Mouse (Mus musculus) embryonic fibroblast, embryonic 13.5 days (primary cell): Measurements from ENCODE around the gene Ppy. TPM values are rescaled to one million over a fixed set of nuclear protein-coding genes. Genes with fewer than 3 reads are reported as not detected.

Experiments
- H3K27ac ChIP-seq: 2 replicates; pipeline ENCODE4 v1.5.1; 2012; ENCODE audit warnings: low read length, control low read depth, inconsistent platforms; ENCODE audit not compliant: insufficient read depth
- H3K4me1 ChIP-seq: 2 replicates; pipeline ENCODE4 v1.6.1; 2011; ENCODE audit warnings: low read length; ENCODE audit not compliant: control insufficient read depth, insufficient read depth
- H3K4me3 ChIP-seq: 2 replicates; pipeline ENCODE4 v1.5.1; 2011; ENCODE audit warnings: mild to moderate bottlenecking, control low read depth, low read length; ENCODE audit not compliant: insufficient read depth
- CTCF ChIP-seq: IDR thresholded peaks from 2 replicates; pipeline ENCODE4 v1.5.1; 2011; ENCODE audit warnings: mild to moderate bottlenecking, control low read depth, low read length, moderate library complexity, borderline replicate concordance; ENCODE audit not compliant: insufficient read depth
- POLR2A ChIP-seq: IDR thresholded peaks from 2 replicates; pipeline ENCODE4 v1.6.1; 2011; ENCODE audit warnings: low read depth, mild to moderate bottlenecking, control low read depth, low read length, moderate library complexity
- polyA plus RNA-seq: library from polyadenylated mRNA; stranded (reverse); fragments of >200 nt; gene quantifications from 2 replicates; pipeline ENCODE4 v1.2.4, GENCODE M21; 2011; ENCODE audit warnings: low read depth; ENCODE audit not compliant: missing spikeins, insufficient read length

The Ppy gene
- polyA plus RNA-seq, 1 experiment, result not detected

GRCm38 (mm10) chr11:102070426-102070825 lies 30.7 kb downstream of the Ppy start:
- Histone ChIP-seq H3K4me1 (peaks cover 2% of the 10 kb centered on the region; the same call in 1 of the 2 replicates), H3K27ac (no peak overlapping the region), H3K4me3 (no peak overlapping the region)
- TF ChIP-seq CTCF, result no peak

GRCm38 (mm10) chr11:102069633-102070032 lies 31.5 kb downstream of the Ppy start:
- H3K27ac ChIP-seq, result no peak overlapping the region
- no peak overlapping the region for H3K4me3 ChIP-seq
- peaks cover 2% of the 10 kb centered on the region; the same call in 1 of the 2 replicates for H3K4me1 ChIP-seq
- TF ChIP-seq CTCF, result no peak

GRCm38 (mm10) chr11:102068969-102069368 lies 32.1 kb downstream of the Ppy start:
- H3K4me3 ChIP-seq, result no peak overlapping the region
- TF ChIP-seq POLR2A (no peak), CTCF (no peak)

GRCm38 (mm10) chr11:102063076-102063475 lies 38.0 kb downstream of the Ppy start:
- no peak overlapping the region for H3K27ac ChIP-seq
- TF ChIP-seq POLR2A, result no peak
- no peak for TF ChIP-seq CTCF
- H3K4me1 ChIP-seq, result no peaks in the 10 kb centered on the region
- H3K4me3 ChIP-seq, result no peak overlapping the region

More at GRCm38 (mm10) chr11:102068969-102069368, 32.1 kb downstream of the Ppy start:
- Histone ChIP-seq H3K4me1 (peaks cover 2% of the 10 kb centered on the region; the same call in 1 of the 2 replicates), H3K27ac (no peak overlapping the region)

- no peak overlapping the region for H3K27ac ChIP-seq
- TF ChIP-seq POLR2A (no peak), CTCF (no peak)
- no peak overlapping the region for H3K4me3 ChIP-seq
- no peaks in the 10 kb centered on the region for H3K4me1 ChIP-seq
Measured at GRCm38 (mm10) chr11:102061941-102062473, 39.1 kb downstream of the Ppy start.

GRCm38 (mm10) chr11:102061236-102061940 lies 39.7 kb downstream of the Ppy start:
- Histone ChIP-seq H3K4me3 (peak overlapping the region; percentile 27), H3K4me1 (no peaks in the 10 kb centered on the region), H3K27ac (no peak overlapping the region)
- peak; percentile 92 for TF ChIP-seq CTCF
- no peak for TF ChIP-seq POLR2A

GRCm38 (mm10) chr11:102053847-102054246 lies 47.3 kb downstream of the Ppy start:
- no peak overlapping the region for H3K27ac ChIP-seq
- no peak for TF ChIP-seq POLR2A
- 0 out of 2 replicates have a peak, but pooled peaks have one; percentile 20 for TF ChIP-seq CTCF
- no peaks in the 10 kb centered on the region for H3K4me1 ChIP-seq
- no peak overlapping the region for H3K4me3 ChIP-seq

GRCm38 (mm10) chr11:102053183-102053582 lies 47.9 kb downstream of the Ppy start:
- H3K27ac ChIP-seq, result no peak overlapping the region
- H3K4me3 ChIP-seq, result no peak overlapping the region
- TF ChIP-seq POLR2A (no peak), CTCF (no peak)

GRCm38 (mm10) chr11:102052697-102053096 lies 48.4 kb downstream of the Ppy start:
- Histone ChIP-seq H3K27ac (no peak overlapping the region), H3K4me1 (no peaks in the 10 kb centered on the region), H3K4me3 (no peak overlapping the region)
- TF ChIP-seq CTCF (no peak), POLR2A (no peak)

More at GRCm38 (mm10) chr11:102053183-102053582, 47.9 kb downstream of the Ppy start:
- H3K4me1 ChIP-seq, result no peaks in the 10 kb centered on the region

GRCm38 (mm10) chr11:102051954-102052353 lies 49.2 kb downstream of the Ppy start:
- H3K4me1 ChIP-seq, result no peaks in the 10 kb centered on the region
- TF ChIP-seq POLR2A (no peak), CTCF (no peak)
- no peak overlapping the region for H3K27ac ChIP-seq
- H3K4me3 ChIP-seq, result no peak overlapping the region

GRCm38 (mm10) chr11:102051541-102051940 lies 49.6 kb downstream of the Ppy start:
- H3K4me3 ChIP-seq, result no peak overlapping the region
- H3K4me1 ChIP-seq, result no peaks in the 10 kb centered on the region
- TF ChIP-seq CTCF (no peak), POLR2A (no peak)
- no peak overlapping the region for H3K27ac ChIP-seq

Other genes with a start within 250 kb of the Ppy start
- gene Meox1, start 206.9 kb downstream of the Ppy start, polyA plus RNA-seq, result 6.9 and 16.1 TPM in 2 replicates
- gene Sost, start 134.3 kb downstream of the Ppy start, polyA plus RNA-seq, result not detected in 2 replicates
- gene Cfap97d1, start 117.0 kb downstream of the Ppy start, polyA plus RNA-seq, result not detected in 2 replicates
- gene Dusp3, start 114.3 kb downstream of the Ppy start, polyA plus RNA-seq, result 34.8 and 49.4 TPM in 2 replicates
- 0.40 and 0.42 TPM in 2 replicates for gene Mpp3, start 72.9 kb downstream of the Ppy start, polyA plus RNA-seq
- gene Cd300lg, start 59.8 kb downstream of the Ppy start, polyA plus RNA-seq, result not detected in 2 replicates
- gene Mpp2, start 12.8 kb downstream of the Ppy start, polyA plus RNA-seq, result 6.8 and 6.9 TPM in 2 replicates
- not detected in 2 replicates for gene Pyy, start 6.5 kb upstream of the Ppy start, polyA plus RNA-seq
- gene Nags, start 44.2 kb upstream of the Ppy start, polyA plus RNA-seq, result not detected in 2 replicates
- 11.2 and 14.9 TPM in 2 replicates for gene Tmem101, start 55.1 kb upstream of the Ppy start, polyA plus RNA-seq
- 113 and 124 TPM in 2 replicates for gene Lsm12, start 84.0 kb upstream of the Ppy start, polyA plus RNA-seq
- 37.9 and 40.0 TPM in 2 replicates for gene G6pc3, start 88.3 kb upstream of the Ppy start, polyA plus RNA-seq
- 47.8 and 54.9 TPM in 2 replicates for gene Hdac5, start 128.8 kb upstream of the Ppy start, polyA plus RNA-seq
- gene BC030867, start 147.6 kb upstream of the Ppy start, polyA plus RNA-seq, result 6.5 and 10.2 TPM in 2 replicates
- 0.37 and 0.45 TPM in 2 replicates for gene Asb16, start 167.4 kb upstream of the Ppy start, polyA plus RNA-seq
- 37.7 and 44.6 TPM in 2 replicates for gene Tmub2, start 183.6 kb upstream of the Ppy start, polyA plus RNA-seq
- gene Atxn7l3, start 195.3 kb upstream of the Ppy start, polyA plus RNA-seq, result 50.7 and 55.6 TPM in 2 replicates
- gene Ubtf, start 218.4 kb upstream of the Ppy start, polyA plus RNA-seq, result 75.5 and 102 TPM in 2 replicates